Mouse (Mus musculus): Measurements from ENCODE around the gene Pwp2. TPM values are rescaled to one million over a fixed set of nuclear protein-coding genes. Genes with fewer than 3 reads are reported as not detected.

Pwp2 gene
- polyA plus RNA-seq, 1 experiment from 2014 or later: 25.5 TPM

GRCm38 (mm10) chr10:78159906-78160305 is 25.0 kb downstream of the Pwp2 start:
- peak overlapping the region; percentile 39 for H3K4me2 ChIP-seq (replicated peaks)
- no peak overlapping the region for H3K9ac ChIP-seq (replicated peaks)
- 4% methylated on average over 7 of the region's 7 CpGs for WGBS

GRCm38 (mm10) chr10:78159252-78159878 is 25.6 kb downstream of the Pwp2 start:
- H3K4me3 ChIP-seq: no peak overlapping the region
- peaks cover 8% of the 10 kb centered on the region for H3K4me1 ChIP-seq
- no peaks in the 10 kb centered on the region for H3K27me3 ChIP-seq
- ATAC-seq (ENCODE audit: low FRiP score, low read depth): peak; percentile 39; the same call in 1 of the 2 replicates
- H3K4me2 ChIP-seq (replicated peaks): peak overlapping the region; percentile 39
- H3K36me3 ChIP-seq: peaks cover 31% of the 10 kb centered on the region
- WGBS: 19% methylated on average over 17 of the region's 17 CpGs
- H3K9ac ChIP-seq (replicated peaks): no peak overlapping the region
- no peaks in the 10 kb centered on the region for H3K9me3 ChIP-seq
- no peak overlapping the region for H3K27ac ChIP-seq (replicated peaks)

More at GRCm38 (mm10) chr10:78159906-78160305, 25.0 kb downstream of the Pwp2 start:
- Histone ChIP-seq H3K4me3 (no peak overlapping the region), H3K27me3 (no peaks in the 10 kb centered on the region), H3K27ac (replicated peaks) (no peak overlapping the region), H3K36me3 (peaks cover 37% of the 10 kb centered on the region), H3K4me1 (peaks cover 8% of the 10 kb centered on the region), H3K9me3 (no peaks in the 10 kb centered on the region)
- peak; percentile 62 for ATAC-seq (ENCODE audit: low FRiP score, low read depth)

DNA sequence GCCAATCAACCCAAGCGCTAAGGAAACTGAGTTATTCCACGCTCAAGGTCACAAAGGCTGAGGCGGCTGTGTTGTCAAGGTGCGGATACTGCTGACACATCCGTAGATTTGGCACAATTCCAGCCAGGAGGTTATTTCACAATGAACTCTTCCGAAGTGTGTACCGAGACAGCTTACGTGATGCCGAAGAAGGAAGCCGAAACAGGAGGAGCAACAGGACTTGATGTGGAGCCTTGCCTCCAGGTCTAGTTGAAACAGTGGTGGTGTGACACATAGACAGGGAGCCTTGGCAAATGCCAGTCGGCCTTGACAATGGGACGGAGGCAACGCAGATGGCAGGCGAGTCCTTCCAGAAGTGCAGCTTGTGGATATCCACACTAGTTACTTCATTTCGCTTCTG is 26.9 kb downstream of the Pwp2 start:
- no peak overlapping the region for H3K27ac ChIP-seq (replicated peaks)
- WGBS: 91% methylated on average over 15 of the region's 15 CpGs
- no peak overlapping the region for H3K4me2 ChIP-seq (replicated peaks)
- H3K27me3 ChIP-seq: no peaks in the 10 kb centered on the region
- ATAC-seq (ENCODE audit: low FRiP score, low read depth): no peak
- peaks cover 8% of the 10 kb centered on the region for H3K4me1 ChIP-seq
- no peak overlapping the region for H3K9ac ChIP-seq (replicated peaks)
- no peaks in the 10 kb centered on the region for H3K9me3 ChIP-seq
- H3K4me3 ChIP-seq: no peak overlapping the region
- H3K36me3 ChIP-seq: peaks cover 22% of the 10 kb centered on the region

DNA sequence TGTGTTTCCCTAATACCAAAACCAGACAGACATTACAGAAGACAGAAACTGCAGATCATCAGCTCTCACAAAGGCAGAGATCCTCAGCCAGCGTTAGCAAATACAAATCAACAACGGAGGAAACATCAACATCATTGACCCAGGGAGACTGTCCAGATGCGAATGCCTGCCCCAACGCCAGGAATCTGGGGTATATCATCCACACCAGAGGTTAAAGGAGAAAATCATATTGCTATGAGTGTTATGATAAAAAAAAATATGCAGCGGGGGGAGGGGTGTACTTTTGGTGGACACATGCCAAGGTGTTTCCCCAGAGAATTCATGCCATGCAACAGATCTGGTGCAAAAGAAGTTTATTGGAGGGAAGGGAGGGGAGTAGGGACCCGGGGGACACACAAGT is 28.0 kb downstream of the Pwp2 start:
- peaks cover 11% of the 10 kb centered on the region; the same call in 1 of the 2 replicates for H3K36me3 ChIP-seq
- H3K9ac ChIP-seq (replicated peaks): no peak overlapping the region
- no peaks in the 10 kb centered on the region for H3K9me3 ChIP-seq
- no peak for ATAC-seq (ENCODE audit: low FRiP score, low read depth)
- H3K27ac ChIP-seq (replicated peaks): no peak overlapping the region
- H3K27me3 ChIP-seq: no peaks in the 10 kb centered on the region
- WGBS: 81% methylated on average over 6 of the region's 6 CpGs
- H3K4me2 ChIP-seq (replicated peaks): no peak overlapping the region
- peaks cover 8% of the 10 kb centered on the region for H3K4me1 ChIP-seq
- no peak overlapping the region for H3K4me3 ChIP-seq

DNA sequence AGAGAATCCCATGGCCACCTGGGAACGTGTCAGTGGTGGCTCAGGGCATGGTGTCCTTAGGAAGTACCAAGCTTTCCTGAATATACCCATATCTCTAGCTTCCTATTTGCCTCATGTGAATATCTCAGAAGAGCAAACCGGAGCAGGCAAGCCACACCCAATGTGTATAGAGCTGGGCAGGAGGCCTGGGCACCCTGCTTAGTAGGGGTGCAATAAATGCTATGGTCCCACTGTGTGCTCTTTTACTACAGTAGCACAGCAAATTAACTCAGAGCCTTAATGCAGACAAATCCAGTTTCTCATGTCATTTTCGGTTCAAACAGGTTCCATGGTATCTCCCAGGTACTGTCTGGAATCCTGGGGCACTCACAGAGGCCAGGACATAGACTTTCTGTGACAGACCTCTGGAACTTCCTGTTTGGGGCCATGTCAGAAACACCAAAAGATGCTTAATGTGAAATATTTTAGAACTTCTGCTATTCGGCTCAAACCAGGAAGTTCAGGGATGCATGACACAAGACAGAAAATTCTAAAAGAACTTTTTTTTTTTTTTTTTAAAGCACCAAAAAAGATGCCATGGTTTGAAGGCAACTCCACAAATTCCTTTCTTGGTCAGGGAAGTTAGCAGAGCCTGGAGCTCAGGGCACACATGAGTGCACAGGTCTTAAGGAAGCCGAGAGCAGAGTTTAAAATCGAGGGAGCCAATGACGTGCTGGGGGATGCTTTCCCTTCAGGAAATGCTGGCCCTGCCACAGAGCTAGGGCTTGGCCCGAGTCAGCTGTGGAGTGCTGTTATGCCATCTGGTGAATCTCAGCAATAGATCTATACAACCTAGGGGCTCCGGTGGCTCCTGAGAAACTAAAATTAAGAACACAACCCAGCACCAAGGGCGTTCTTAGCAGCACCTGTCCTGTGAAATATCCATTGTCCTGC is 35.8 kb downstream of the Pwp2 start:
- no peaks in the 10 kb centered on the region for H3K4me1 ChIP-seq
- no peak overlapping the region for H3K27ac ChIP-seq (replicated peaks)
- H3K9ac ChIP-seq (replicated peaks): no peak overlapping the region
- H3K4me3 ChIP-seq: no peak overlapping the region
- H3K4me2 ChIP-seq (replicated peaks): no peak overlapping the region
- WGBS: 58% methylated on average over 10 of the region's 10 CpGs
- H3K36me3 ChIP-seq: no peaks in the 10 kb centered on the region
- no peak for ATAC-seq (ENCODE audit: low FRiP score, low read depth)
- no peaks in the 10 kb centered on the region for H3K9me3 ChIP-seq
- no peaks in the 10 kb centered on the region for H3K27me3 ChIP-seq

GRCm38 (mm10) chr10:78147908-78148441 is 37.0 kb downstream of the Pwp2 start:
- H3K36me3 ChIP-seq: no peaks in the 10 kb centered on the region
- H3K27me3 ChIP-seq: no peaks in the 10 kb centered on the region
- no peak overlapping the region for H3K27ac ChIP-seq (replicated peaks)
- no peak overlapping the region for H3K4me3 ChIP-seq
- 91% methylated on average over 4 of the region's 4 CpGs for WGBS
- H3K4me2 ChIP-seq (replicated peaks): no peak overlapping the region
- H3K4me1 ChIP-seq: no peaks in the 10 kb centered on the region
- no peaks in the 10 kb centered on the region for H3K9me3 ChIP-seq
- ATAC-seq (ENCODE audit: low FRiP score, low read depth): no peak
- H3K9ac ChIP-seq (replicated peaks): no peak overlapping the region

DNA sequence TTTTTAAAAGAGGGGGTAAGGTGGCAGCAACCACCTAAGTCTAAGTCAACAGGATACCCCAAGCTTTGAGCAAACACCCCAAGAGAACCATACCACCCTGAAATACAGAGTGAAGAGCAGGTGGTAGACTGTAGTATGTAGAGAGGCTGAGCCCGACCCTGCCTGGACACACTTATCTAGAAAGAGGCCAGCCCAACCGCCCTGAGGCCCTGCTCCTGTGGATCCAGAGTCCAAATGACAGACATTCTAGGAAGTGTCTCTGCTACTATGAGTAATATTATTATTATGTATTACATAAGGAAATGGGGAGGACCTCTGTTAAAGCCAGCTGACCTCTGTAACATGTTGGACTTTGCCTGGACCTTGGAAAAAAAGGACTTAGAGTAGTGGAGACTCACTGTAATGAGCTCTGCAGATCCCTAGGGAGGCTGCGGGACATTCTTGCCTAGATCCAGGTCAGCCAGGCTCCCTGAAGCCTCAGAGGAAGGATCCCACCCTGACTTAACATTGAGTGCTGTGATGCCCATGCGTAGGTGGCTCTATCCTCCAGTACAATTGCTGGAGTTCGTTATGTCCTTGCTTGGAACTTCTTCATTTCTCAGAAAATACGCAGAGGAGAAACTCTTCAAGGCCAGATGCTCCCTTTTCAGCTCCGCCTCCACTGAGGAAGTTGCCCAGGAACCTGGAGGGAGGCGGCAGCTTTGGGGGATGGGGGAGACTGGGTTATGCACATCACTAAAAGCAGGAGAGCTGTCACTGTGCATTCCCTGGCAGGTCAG is 41.0 kb downstream of the Pwp2 start:
- Histone ChIP-seq H3K4me2 (replicated peaks) (no peak overlapping the region), H3K4me3 (no peak overlapping the region), H3K9me3 (no peaks in the 10 kb centered on the region), H3K9ac (replicated peaks) (no peak overlapping the region), H3K36me3 (no peaks in the 10 kb centered on the region), H3K27me3 (no peaks in the 10 kb centered on the region), H3K4me1 (no peaks in the 10 kb centered on the region), H3K27ac (replicated peaks) (no peak overlapping the region)
- 61% methylated on average over 8 of the region's 8 CpGs for WGBS
- ATAC-seq (ENCODE audit: low FRiP score, low read depth): no peak

GRCm38 (mm10) chr10:78140843-78141242 is 44.1 kb downstream of the Pwp2 start:
- H3K27ac ChIP-seq (replicated peaks): no peak overlapping the region
- H3K4me3 ChIP-seq: no peak overlapping the region
- no peak overlapping the region for H3K9ac ChIP-seq (replicated peaks)
- ATAC-seq (ENCODE audit: low FRiP score, low read depth): no peak
- H3K27me3 ChIP-seq: no peaks in the 10 kb centered on the region
- H3K36me3 ChIP-seq: no peaks in the 10 kb centered on the region
- H3K4me2 ChIP-seq (replicated peaks): no peak overlapping the region
- no peaks in the 10 kb centered on the region for H3K4me1 ChIP-seq
- no peaks in the 10 kb centered on the region for H3K9me3 ChIP-seq
- 81% methylated on average over 3 of the region's 3 CpGs for WGBS

DNA sequence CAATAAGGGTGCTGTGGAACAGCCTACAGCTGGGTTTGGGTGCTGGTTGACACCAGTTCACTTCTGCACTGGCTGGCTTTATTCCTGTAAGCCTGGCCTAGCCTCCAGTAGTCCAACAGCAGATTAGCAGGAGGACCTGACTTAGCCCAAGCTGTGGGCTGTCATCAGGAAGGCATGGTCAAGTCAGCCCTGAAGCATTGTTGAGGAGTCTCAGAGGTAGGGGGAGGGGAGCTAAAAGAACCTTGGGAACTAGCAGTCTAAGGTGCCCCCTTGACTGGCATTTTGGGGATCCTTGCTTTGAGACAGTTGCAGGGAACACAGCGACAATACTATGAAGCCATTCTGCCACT is 44.7 kb downstream of the Pwp2 start:
- Histone ChIP-seq H3K4me2 (replicated peaks) (no peak overlapping the region), H3K27ac (replicated peaks) (no peak overlapping the region), H3K4me1 (peaks cover 4% of the 10 kb centered on the region), H3K36me3 (no peaks in the 10 kb centered on the region), H3K9me3 (no peaks in the 10 kb centered on the region), H3K27me3 (no peaks in the 10 kb centered on the region), H3K4me3 (no peak overlapping the region), H3K9ac (replicated peaks) (no peak overlapping the region)
- WGBS: 93% methylated on average over 1 of the region's 1 CpGs
- ATAC-seq (ENCODE audit: low FRiP score, low read depth): no peak

- Histone ChIP-seq H3K4me3 (no peak overlapping the region), H3K9ac (replicated peaks) (no peak overlapping the region), H3K27ac (replicated peaks) (no peak overlapping the region), H3K36me3 (no peaks in the 10 kb centered on the region), H3K4me2 (replicated peaks) (no peak overlapping the region), H3K9me3 (no peaks in the 10 kb centered on the region), H3K4me1 (peaks cover 9% of the 10 kb centered on the region), H3K27me3 (no peaks in the 10 kb centered on the region)
- 81% methylated on average over 11 of the region's 11 CpGs for WGBS
- ATAC-seq (ENCODE audit: low FRiP score, low read depth): no peak
These were observed 45.2 kb downstream of the Pwp2 start for GRCm38 (mm10) chr10:78139572-78140250.

- no peaks in the 10 kb centered on the region for H3K36me3 ChIP-seq
- WGBS: 70% methylated on average over 14 of the region's 14 CpGs
- H3K4me1 ChIP-seq: peaks cover 10% of the 10 kb centered on the region
- no peaks in the 10 kb centered on the region for H3K27me3 ChIP-seq
- H3K9me3 ChIP-seq: no peaks in the 10 kb centered on the region
- ATAC-seq (ENCODE audit: low FRiP score, low read depth): no peak
- H3K27ac ChIP-seq (replicated peaks): no peak overlapping the region
- H3K4me3 ChIP-seq: no peak overlapping the region
- no peak overlapping the region for H3K9ac ChIP-seq (replicated peaks)
- no peak overlapping the region for H3K4me2 ChIP-seq (replicated peaks)
These were observed 46.0 kb downstream of the Pwp2 start for GRCm38 (mm10) chr10:78138812-78139523.
